Mouse (Mus musculus) heart, adult 2 months (tissue): ENCODE measurements around the gene A030005K14Rik.

Experiments used
- CTCF ChIP-seq: fragments of 200-600 bp; IDR thresholded peaks from 2 replicates; pipeline ENCODE4 v1.8.1; 2022; ENCODE audit warnings: antibody characterized with exemption, mild to moderate bottlenecking, moderate library complexity
- EP300 ChIP-seq: fragments of 200-500 bp; IDR thresholded peaks from 2 replicates; pipeline ENCODE4 v1.6.1; 2011; ENCODE audit warnings: low read depth, low read length, control low read depth; ENCODE audit not compliant: insufficient read depth

- TF ChIP-seq CTCF: no peak
- TF ChIP-seq EP300: no peak
Observed at GRCm38 (mm10) chr1:83099580-83100137, 40.5 kb upstream of the A030005K14Rik start.
